Mouse (Mus musculus): ENCODE measurements around the gene Trim41. TPM values are rescaled to one million over a fixed set of nuclear protein-coding genes. Genes with fewer than 3 reads are reported as not detected.

Trim41 gene
- 7.5 and 8.1 TPM in 2 replicates for polyA plus RNA-seq (2015; fragmentation: Nextera tagmentation; extraction: Ambion mirVana)

- Histone ChIP-seq H3K9ac (peak within 1 kb of the TSS; percentile 90), H3K9me3 (replicated peaks) (no peaks in the 10 kb centered on the region), H3K4me3 (replicated peaks) (peak within 1 kb of the TSS; percentile 87), H3K27me3 (no peaks in the 10 kb centered on the region), H3K36me3 (peaks cover 30% of the 10 kb centered on the region), H3K4me2 (replicated peaks) (peak within 1 kb of the TSS; percentile 77), H3K27ac (replicated peaks) (peak within 1 kb of the TSS; percentile 99), H3K4me1 (peaks cover 23% of the 10 kb centered on the region)
- peak; percentile 97 for ATAC-seq (ENCODE audit: insufficient number of reproducible peaks, low FRiP score, low TSS enrichment, low read depth)
- WGBS, result under 1% methylated on average over 73 of the region's 77 CpGs
Measured at GRCm38 (mm10) chr11:48816800-48817665, at the start of gene Trim41. Gene Trim41, minus strand, starts transcription at chr11:48817353.

GRCm38 (mm10) chr11:48866481-48866880 lies 49.3 kb upstream of the Trim41 start:
- no peaks in the 10 kb centered on the region for H3K36me3 ChIP-seq
- no peaks in the 10 kb centered on the region for H3K9me3 ChIP-seq (replicated peaks)
- H3K9ac ChIP-seq, result no peak overlapping the region
- peaks cover 6% of the 10 kb centered on the region; the same call in 1 of the 2 replicates for H3K4me1 ChIP-seq
- H3K27me3 ChIP-seq, result no peaks in the 10 kb centered on the region
- no peak overlapping the region for H3K4me3 ChIP-seq (replicated peaks)
- no peak overlapping the region for H3K4me2 ChIP-seq (replicated peaks)
- WGBS, result 95% methylated on average over 9 of the region's 9 CpGs
- H3K27ac ChIP-seq (replicated peaks), result no peak overlapping the region
- ATAC-seq (ENCODE audit: insufficient number of reproducible peaks, low FRiP score, low TSS enrichment, low read depth), result no peak

GRCm38 (mm10) chr11:48863808-48864207 lies 46.7 kb upstream of the Trim41 start:
- 70% methylated on average over 3 of the region's 3 CpGs for WGBS
- Histone ChIP-seq H3K27me3 (0 out of 2 replicates have a peak, but pooled peaks cover 6% of the 10 kb centered on the region), H3K4me1 (no peaks in the 10 kb centered on the region), H3K36me3 (no peaks in the 10 kb centered on the region), H3K4me3 (replicated peaks) (no peak overlapping the region), H3K9ac (no peak overlapping the region), H3K4me2 (replicated peaks) (no peak overlapping the region), H3K9me3 (replicated peaks) (no peaks in the 10 kb centered on the region), H3K27ac (replicated peaks) (no peak overlapping the region)
- ATAC-seq (ENCODE audit: insufficient number of reproducible peaks, low FRiP score, low TSS enrichment, low read depth), result no peak

DNA sequence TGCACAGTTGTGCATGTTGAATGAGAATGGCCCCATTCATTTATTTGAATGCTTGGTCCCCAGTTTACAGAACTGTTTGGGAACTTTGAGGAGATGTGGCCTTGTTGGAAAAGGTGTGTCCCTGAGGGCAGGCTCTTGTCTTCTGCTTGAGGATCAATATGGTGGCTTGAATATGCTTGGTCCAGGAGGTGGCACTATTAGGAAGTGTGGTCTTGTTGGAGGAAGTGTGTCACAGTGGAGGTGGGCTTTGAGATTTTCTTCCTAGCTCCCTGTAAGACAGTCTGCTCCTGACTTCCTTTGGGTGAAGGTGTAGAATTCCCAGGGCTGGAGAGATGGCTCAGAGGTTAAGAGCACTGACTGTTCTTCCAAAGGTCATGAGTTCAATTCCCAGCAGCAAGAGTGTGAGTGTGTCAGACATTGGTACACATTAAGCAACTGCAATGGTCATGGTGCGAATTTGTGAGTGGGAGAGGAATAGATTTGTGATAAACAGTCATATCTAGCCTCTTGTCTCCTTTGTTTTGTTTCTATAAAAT lies 45.7 kb upstream of the Trim41 start:
- Histone ChIP-seq H3K27me3 (0 out of 2 replicates have a peak, but pooled peaks cover 6% of the 10 kb centered on the region), H3K27ac (replicated peaks) (no peak overlapping the region), H3K36me3 (no peaks in the 10 kb centered on the region), H3K4me1 (peaks cover 7% of the 10 kb centered on the region; the same call in 1 of the 2 replicates), H3K4me2 (replicated peaks) (no peak overlapping the region), H3K9ac (no peak overlapping the region), H3K9me3 (replicated peaks) (no peaks in the 10 kb centered on the region), H3K4me3 (replicated peaks) (no peak overlapping the region)
- WGBS, result 67% methylated on average over 1 of the region's 1 CpGs
- ATAC-seq (ENCODE audit: insufficient number of reproducible peaks, low FRiP score, low TSS enrichment, low read depth), result no peak

GRCm38 (mm10) chr11:48859014-48859413 lies 41.9 kb upstream of the Trim41 start:
- H3K4me2 ChIP-seq (replicated peaks), result peak overlapping the region; percentile 80
- no peak overlapping the region for H3K9ac ChIP-seq
- peaks cover 18% of the 10 kb centered on the region for H3K4me1 ChIP-seq
- no peak overlapping the region for H3K27ac ChIP-seq (replicated peaks)
- no peaks in the 10 kb centered on the region for H3K9me3 ChIP-seq (replicated peaks)
- no peak for ATAC-seq (ENCODE audit: insufficient number of reproducible peaks, low FRiP score, low TSS enrichment, low read depth)
- peak overlapping the region; percentile 68 for H3K4me3 ChIP-seq (replicated peaks)
- 0 out of 2 replicates have a peak, but pooled peaks cover 6% of the 10 kb centered on the region for H3K27me3 ChIP-seq
- no peaks in the 10 kb centered on the region for H3K36me3 ChIP-seq
- WGBS, result 0% methylated on average over 6 of the region's 6 CpGs

GRCm38 (mm10) chr11:48853474-48854180 lies 36.5 kb upstream of the Trim41 start:
- H3K9ac ChIP-seq, result peak overlapping the region; percentile 16; the same call in 1 of the 2 replicates
- H3K27me3 ChIP-seq, result peaks cover 9% of the 10 kb centered on the region; the same call in 1 of the 2 replicates
- peak overlapping the region; percentile 68 for H3K4me3 ChIP-seq (replicated peaks)
- H3K4me2 ChIP-seq (replicated peaks), result peak overlapping the region; percentile 80
- under 1% methylated on average over 31 of the region's 31 CpGs for WGBS
- H3K27ac ChIP-seq (replicated peaks), result 0 out of 2 replicates have a peak overlapping the region, but pooled peaks have one; percentile 22
- H3K36me3 ChIP-seq, result no peaks in the 10 kb centered on the region
- peak; percentile 66 for ATAC-seq (ENCODE audit: insufficient number of reproducible peaks, low FRiP score, low TSS enrichment, low read depth)
- H3K4me1 ChIP-seq, result peaks cover 27% of the 10 kb centered on the region
- no peaks in the 10 kb centered on the region for H3K9me3 ChIP-seq (replicated peaks)

DNA sequence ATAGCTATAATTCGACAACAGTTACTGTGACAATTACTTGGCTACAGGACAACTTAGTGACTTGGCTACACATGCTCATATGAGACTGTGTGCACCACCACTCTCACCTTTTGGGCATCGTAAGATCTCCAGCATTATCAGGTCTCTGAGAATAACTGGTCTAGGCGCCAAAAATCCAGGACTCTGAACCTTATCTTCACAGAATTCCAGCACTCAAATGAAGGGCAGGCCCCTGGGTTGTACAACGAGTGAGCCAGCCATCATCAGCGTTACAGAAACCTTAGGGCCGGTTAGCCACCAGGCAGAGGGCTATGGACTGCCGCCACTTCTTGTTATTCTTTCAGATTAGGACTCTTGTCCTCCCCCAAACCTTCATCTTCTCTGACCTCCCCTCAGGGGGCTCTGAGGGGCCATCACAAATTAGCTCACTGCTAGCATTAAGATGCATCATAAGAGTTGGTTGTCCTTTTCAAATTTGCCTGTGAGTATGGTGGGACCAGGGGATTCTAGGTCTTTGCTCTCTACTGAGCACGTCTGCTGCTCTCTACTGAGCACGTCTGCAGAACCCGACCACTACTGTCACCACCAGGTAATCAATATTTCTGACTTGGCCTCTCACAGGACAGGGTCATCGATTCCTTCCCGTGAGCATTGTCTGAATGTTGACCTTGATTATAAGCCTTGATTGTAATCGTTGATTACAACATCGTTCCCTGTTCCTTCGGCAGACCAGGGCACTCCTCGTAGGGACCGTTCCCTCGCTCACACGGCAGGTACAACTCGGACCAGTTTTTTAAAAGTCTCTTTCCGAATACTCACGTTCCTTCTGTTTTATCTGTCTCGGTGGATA lies 35.7 kb upstream of the Trim41 start:
- no peaks in the 10 kb centered on the region for H3K9me3 ChIP-seq (replicated peaks)
- no peaks in the 10 kb centered on the region for H3K36me3 ChIP-seq
- peak overlapping the region; percentile 80 for H3K4me2 ChIP-seq (replicated peaks)
- peak overlapping the region; percentile 68 for H3K4me3 ChIP-seq (replicated peaks)
- H3K27me3 ChIP-seq, result peaks cover 14% of the 10 kb centered on the region; the same call in 1 of the 2 replicates
- ATAC-seq (ENCODE audit: insufficient number of reproducible peaks, low FRiP score, low TSS enrichment, low read depth), result no peak
- 9% methylated on average over 23 of the region's 23 CpGs for WGBS
- peak overlapping the region; percentile 26; the same call in 1 of the 2 replicates for H3K9ac ChIP-seq
- H3K27ac ChIP-seq (replicated peaks), result no peak overlapping the region
- H3K4me1 ChIP-seq, result peaks cover 20% of the 10 kb centered on the region

DNA sequence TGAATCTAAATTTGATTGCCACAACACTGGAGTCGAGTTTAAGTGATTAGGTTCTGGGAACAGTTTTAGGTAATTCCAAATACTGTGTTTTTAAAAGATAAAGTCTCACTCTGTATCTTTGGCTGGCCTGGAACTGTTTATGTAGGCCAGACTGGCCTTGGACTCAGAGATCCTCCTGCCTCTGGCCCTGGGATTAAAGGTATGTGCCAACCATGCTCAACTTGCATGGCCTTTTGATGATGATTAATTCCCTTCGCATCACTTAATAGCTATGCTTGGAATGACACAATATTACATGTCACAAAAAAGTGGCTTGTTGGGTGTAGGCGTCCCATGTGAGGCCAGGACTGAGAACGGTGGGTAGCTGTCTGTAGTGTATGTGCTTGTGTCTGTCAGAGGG lies 35.0 kb upstream of the Trim41 start:
- no peaks in the 10 kb centered on the region for H3K36me3 ChIP-seq
- H3K4me3 ChIP-seq (replicated peaks), result no peak overlapping the region
- H3K9ac ChIP-seq, result no peak overlapping the region
- peaks cover 14% of the 10 kb centered on the region; the same call in 1 of the 2 replicates for H3K27me3 ChIP-seq
- 80% methylated on average over 4 of the region's 4 CpGs for WGBS
- peaks cover 19% of the 10 kb centered on the region for H3K4me1 ChIP-seq
- H3K27ac ChIP-seq (replicated peaks), result no peak overlapping the region
- no peaks in the 10 kb centered on the region for H3K9me3 ChIP-seq (replicated peaks)
- H3K4me2 ChIP-seq (replicated peaks), result 0 out of 2 replicates have a peak overlapping the region, but pooled peaks have one; percentile 80
- ATAC-seq (ENCODE audit: insufficient number of reproducible peaks, low FRiP score, low TSS enrichment, low read depth), result no peak

DNA sequence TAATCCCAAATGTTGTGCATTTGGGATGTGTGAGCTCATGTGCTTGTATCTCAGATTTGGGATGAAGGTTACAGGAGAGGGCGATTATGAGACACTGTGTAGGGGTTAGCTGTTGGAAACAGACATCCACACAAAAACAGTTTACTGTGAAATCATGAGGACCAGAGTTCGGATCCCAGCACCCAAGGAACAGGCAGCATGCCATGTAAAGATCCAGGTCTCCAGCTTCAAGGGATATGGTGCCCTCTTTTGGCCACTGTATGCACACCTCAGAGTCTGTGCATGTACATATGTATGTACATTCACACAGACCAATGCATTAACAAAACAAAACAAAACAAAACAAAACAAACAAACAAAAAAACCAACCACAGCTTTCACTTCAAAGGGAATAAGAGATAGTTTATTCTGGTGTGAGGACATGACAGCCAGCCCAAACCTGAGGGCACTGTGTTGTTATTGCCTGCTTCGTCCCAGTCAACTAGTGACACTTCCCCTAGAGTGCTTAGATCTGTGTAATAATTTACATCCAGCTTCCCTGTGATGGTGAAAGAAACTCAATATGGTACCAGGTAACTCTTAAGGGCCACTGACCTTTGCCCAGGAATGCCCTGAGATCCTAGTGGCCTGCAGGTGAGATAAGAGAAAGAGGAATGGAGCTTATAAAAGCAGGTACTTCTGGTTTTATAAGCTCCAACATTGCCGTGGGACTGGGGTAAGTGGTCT lies 34.3 kb upstream of the Trim41 start:
- H3K9ac ChIP-seq, result no peak overlapping the region
- no peaks in the 10 kb centered on the region for H3K9me3 ChIP-seq (replicated peaks)
- H3K4me3 ChIP-seq (replicated peaks), result no peak overlapping the region
- no peak overlapping the region for H3K27ac ChIP-seq (replicated peaks)
- no peaks in the 10 kb centered on the region for H3K36me3 ChIP-seq
- H3K4me1 ChIP-seq, result peaks cover 19% of the 10 kb centered on the region
- H3K4me2 ChIP-seq (replicated peaks), result no peak overlapping the region
- peaks cover 14% of the 10 kb centered on the region; the same call in 1 of the 2 replicates for H3K27me3 ChIP-seq
- 79% methylated on average over 4 of the region's 4 CpGs for WGBS
- ATAC-seq (ENCODE audit: insufficient number of reproducible peaks, low FRiP score, low TSS enrichment, low read depth), result no peak

DNA sequence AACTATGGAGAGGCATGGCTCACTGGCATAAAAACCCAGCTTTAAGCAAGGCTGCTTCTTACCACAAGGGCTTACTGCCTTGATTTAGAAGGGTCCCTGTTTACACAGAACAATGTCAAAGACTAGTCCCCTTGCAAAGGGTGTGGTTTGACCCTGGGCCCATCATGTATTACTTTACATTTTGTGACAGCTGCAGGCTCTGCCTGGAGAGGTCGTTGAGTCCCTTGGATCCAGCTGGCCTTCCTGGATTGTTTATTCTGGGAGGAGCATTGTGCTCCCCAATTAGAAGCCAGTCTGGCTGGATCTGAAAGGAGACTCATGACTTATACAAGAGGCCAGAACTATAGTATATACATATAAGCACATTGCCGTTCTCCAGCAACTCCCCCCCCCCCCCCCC lies 33.1 kb upstream of the Trim41 start:
- H3K4me3 ChIP-seq (replicated peaks), result no peak overlapping the region
- H3K4me1 ChIP-seq, result peaks cover 19% of the 10 kb centered on the region
- WGBS, result 42% methylated on average over 2 of the region's 2 CpGs
- no peaks in the 10 kb centered on the region for H3K9me3 ChIP-seq (replicated peaks)
- no peak for ATAC-seq (ENCODE audit: insufficient number of reproducible peaks, low FRiP score, low TSS enrichment, low read depth)
- peaks cover 14% of the 10 kb centered on the region for H3K27me3 ChIP-seq
- no peaks in the 10 kb centered on the region for H3K36me3 ChIP-seq
- H3K9ac ChIP-seq, result no peak overlapping the region
- H3K4me2 ChIP-seq (replicated peaks), result no peak overlapping the region
- no peak overlapping the region for H3K27ac ChIP-seq (replicated peaks)
